Mouse (Mus musculus) embryonic facial prominence, embryonic 12.5 days (tissue): ENCODE data around the gene Ndufaf4. TPM values are rescaled to one million over a fixed set of nuclear protein-coding genes. Genes with fewer than 3 reads are reported as not detected.

ENCODE experiments used
- ATAC-seq: fragments of 200-750 bp; cut with Nextera tagmentation; 2 replicates; pipeline ENCODE4 v1.8.0; 2017; ENCODE audit not compliant: insufficient number of reproducible peaks, insufficient read depth, low FRiP score, low TSS enrichment
- H3K27ac ChIP-seq: fragments of 300-500 bp; sonication (generic); 2 replicates; pipeline ENCODE4 v1.5.1; 2016; ENCODE audit warnings: mild to moderate bottlenecking
- H3K27me3 ChIP-seq: fragments of 300-500 bp; sonication (generic); 2 replicates; pipeline ENCODE4 v1.6.1; 2016; ENCODE audit warnings: mild to moderate bottlenecking, moderate library complexity
- H3K36me3 ChIP-seq: fragments of 300-500 bp; sonication (generic); 2 replicates; pipeline ENCODE4 v1.6.1; 2016; ENCODE audit warnings: mild to moderate bottlenecking
- H3K4me1 ChIP-seq: fragments of 300-500 bp; sonication (generic); 2 replicates; pipeline ENCODE4 v1.6.1; 2016
- H3K4me2 ChIP-seq: fragments of 300-500 bp; sonication (generic); replicated peaks from 2 replicates; pipeline ENCODE4 v1.6.1; 2016; ENCODE audit warnings: mild to moderate bottlenecking, moderate library complexity
- H3K4me3 ChIP-seq: fragments of 300-500 bp; sonication (generic); 2 replicates; pipeline ENCODE4 v1.5.1; 2016; ENCODE audit warnings: mild to moderate bottlenecking
- H3K9ac ChIP-seq: fragments of 300-500 bp; sonication (generic); 2 replicates; pipeline ENCODE4 v1.6.1; 2016; ENCODE audit warnings: mild to moderate bottlenecking, moderate library complexity
- H3K9me3 ChIP-seq: fragments of 300-500 bp; sonication (generic); 2 replicates; pipeline ENCODE4 v1.6.1; 2016; ENCODE audit warnings: mild to moderate bottlenecking, moderate library complexity
- WGBS: fragments of 180-500 bp; shearing (Covaris S2); methylation state at CpG from one replicate; pipeline ENCODE4 v1.1.7; 2016; 5-methylcytosine and 5-hydroxymethylcytosine counted together
- polyA plus RNA-seq: library from polyadenylated mRNA; unstranded; fragments of >200 nt; fragmentation: Nextera tagmentation; extraction: Ambion mirVana; gene quantifications from 2 replicates; pipeline ENCODE4 v1.2.1, GENCODE M21; 2016

The Ndufaf4 gene
- polyA plus RNA-seq, 1 experiment from 2014 or later: 54.5 TPM

DNA sequence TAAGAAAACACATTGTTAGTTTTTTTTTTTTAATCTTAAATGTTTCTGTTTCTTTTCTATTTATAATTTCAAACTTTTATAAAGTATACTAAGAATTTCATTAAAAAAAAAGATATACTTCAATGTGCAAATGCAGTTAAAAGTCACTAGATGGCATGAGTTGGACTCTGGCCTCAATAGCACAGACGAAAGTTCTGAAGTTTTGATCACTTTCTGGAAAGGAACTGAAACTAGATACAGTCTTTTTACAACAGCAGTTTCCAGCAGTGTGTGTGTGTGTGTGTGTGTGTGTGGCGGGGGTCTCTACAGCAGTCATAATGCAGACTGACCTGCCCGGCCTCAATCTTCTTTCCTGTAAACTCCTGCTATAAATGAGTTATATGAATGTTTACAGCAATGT, 9.9 kb downstream of the Ndufaf4 start:
- Histone ChIP-seq H3K4me1 (no peaks in the 10 kb centered on the region), H3K36me3 (peaks cover 6% of the 10 kb centered on the region), H3K27me3 (no peaks in the 10 kb centered on the region), H3K9me3 (no peaks in the 10 kb centered on the region), H3K4me3 (no peak overlapping the region), H3K4me2 (no peak overlapping the region), H3K27ac (no peak overlapping the region), H3K9ac (no peak overlapping the region)
- no peak for ATAC-seq
- 54% methylated on average over 3 of the region's 3 CpGs for WGBS

DNA sequence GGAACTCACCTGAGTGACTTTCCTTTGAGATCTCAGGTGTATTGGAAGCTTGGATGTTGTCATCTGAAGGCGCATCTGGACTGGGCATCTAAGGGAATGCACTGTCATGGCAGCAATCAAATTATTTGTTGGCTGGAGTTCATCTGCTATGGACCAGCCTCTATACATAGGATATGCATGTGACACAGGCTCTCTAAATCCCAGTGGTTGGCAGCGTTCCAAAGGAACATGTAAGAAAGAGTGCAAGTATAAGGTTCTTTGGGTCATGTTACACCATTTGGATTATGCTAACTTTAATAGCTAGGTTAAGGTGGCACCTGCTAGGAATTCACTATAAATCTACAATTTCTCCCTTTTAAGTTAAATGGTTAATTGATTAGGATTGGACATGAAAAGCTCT, 17.7 kb downstream of the Ndufaf4 start:
- Histone ChIP-seq H3K27ac (no peak overlapping the region), H3K4me1 (no peaks in the 10 kb centered on the region), H3K4me3 (no peak overlapping the region), H3K36me3 (no peaks in the 10 kb centered on the region), H3K4me2 (no peak overlapping the region), H3K9ac (no peak overlapping the region), H3K9me3 (no peaks in the 10 kb centered on the region), H3K27me3 (no peaks in the 10 kb centered on the region)
- WGBS: 86% methylated on average over 2 of the region's 2 CpGs
- no peak for ATAC-seq

DNA sequence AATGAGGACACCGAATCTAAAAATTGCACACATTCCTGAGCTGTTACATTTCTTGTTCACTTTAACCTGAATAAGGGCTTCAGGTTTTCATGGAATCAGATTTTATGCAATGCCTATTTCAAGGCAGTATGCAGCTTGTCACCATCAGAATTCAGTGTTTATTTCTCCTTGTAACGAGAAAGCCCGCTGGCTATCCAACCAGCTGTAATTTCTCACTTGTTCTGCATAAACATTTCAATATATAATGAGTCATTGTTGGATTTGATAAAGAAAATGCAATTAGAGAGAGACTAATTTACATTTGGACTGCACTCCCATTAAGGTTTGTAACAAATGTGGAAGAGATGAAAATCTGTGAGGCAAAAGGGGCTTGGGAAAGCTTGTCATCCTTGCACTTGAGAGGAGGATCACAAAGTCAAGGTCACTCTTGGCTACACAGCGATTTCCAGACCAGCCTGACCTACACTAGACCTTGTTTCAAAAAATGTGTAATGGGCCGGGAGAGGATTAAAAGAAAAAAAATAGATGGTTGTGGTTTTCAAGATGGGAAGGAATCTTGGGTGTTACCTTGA, 22.2 kb downstream of the Ndufaf4 start:
- Histone ChIP-seq H3K4me2 (no peak overlapping the region), H3K9ac (no peak overlapping the region), H3K27ac (no peak overlapping the region), H3K9me3 (no peaks in the 10 kb centered on the region), H3K36me3 (no peaks in the 10 kb centered on the region), H3K27me3 (no peaks in the 10 kb centered on the region), H3K4me1 (no peaks in the 10 kb centered on the region), H3K4me3 (no peak overlapping the region)
- ATAC-seq: no peak
- WGBS: 73% methylated on average over 5 of the region's 5 CpGs

- Histone ChIP-seq H3K4me2 (no peak overlapping the region), H3K27me3 (no peaks in the 10 kb centered on the region), H3K4me3 (no peak overlapping the region), H3K9me3 (no peaks in the 10 kb centered on the region), H3K36me3 (no peaks in the 10 kb centered on the region), H3K27ac (no peak overlapping the region), H3K9ac (no peak overlapping the region), H3K4me1 (no peaks in the 10 kb centered on the region)
- 64% methylated on average over 2 of the region's 2 CpGs for WGBS
- no peak for ATAC-seq
Measured at GRCm38 (mm10) chr4:24924726-24925125, 26.8 kb downstream of the Ndufaf4 start.

DNA sequence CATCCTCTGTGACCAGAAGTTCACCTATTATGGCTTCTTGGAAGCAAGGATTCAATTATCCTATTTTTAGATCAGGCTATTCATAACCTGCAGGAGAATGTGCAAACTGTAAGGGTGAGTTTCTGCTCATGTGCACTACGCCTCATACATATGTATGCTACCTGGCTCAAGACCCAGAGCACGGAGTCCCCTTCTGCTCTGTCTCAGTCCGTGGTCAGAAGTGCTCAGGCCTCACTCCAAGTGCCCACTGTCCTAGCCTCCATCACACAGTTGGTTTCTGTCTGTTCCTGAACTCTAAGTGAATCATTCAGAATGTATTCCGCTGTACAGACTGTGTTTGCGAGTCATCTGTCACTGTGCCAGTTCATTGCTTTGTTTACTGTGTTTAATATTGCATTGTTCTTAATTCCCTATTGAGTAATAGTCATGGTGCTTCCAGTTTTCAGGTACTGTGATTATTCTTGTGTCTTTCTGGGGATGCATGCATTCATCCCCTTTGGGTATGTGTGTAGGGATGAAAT, 30.4 kb downstream of the Ndufaf4 start:
- no peak overlapping the region for H3K4me2 ChIP-seq
- H3K4me1 ChIP-seq: no peaks in the 10 kb centered on the region
- H3K36me3 ChIP-seq: no peaks in the 10 kb centered on the region
- ATAC-seq: no peak
- H3K4me3 ChIP-seq: no peak overlapping the region
- 89% methylated on average over 5 of the region's 5 CpGs for WGBS
- H3K9me3 ChIP-seq: no peaks in the 10 kb centered on the region
- no peak overlapping the region for H3K9ac ChIP-seq
- no peaks in the 10 kb centered on the region for H3K27me3 ChIP-seq
- no peak overlapping the region for H3K27ac ChIP-seq

DNA sequence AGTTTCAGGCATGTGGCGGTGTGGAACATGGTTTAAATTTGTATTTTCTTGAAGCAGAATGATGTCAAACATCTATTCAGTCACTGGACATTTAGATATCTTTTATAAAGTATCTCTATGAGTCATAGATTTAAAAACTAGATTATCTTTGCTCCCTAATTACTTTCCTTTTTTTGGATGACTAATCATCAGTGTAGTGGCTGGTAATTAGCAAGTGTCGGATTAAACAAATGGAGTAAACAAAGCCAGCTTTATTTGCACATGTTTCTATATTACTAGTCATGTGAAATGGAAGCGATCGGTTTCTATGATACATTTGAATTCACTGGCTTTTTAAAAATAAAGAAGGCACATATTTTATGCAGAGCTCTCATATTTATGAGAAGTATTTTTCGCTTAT, 31.0 kb downstream of the Ndufaf4 start:
- no peak overlapping the region for H3K27ac ChIP-seq
- WGBS: 90% methylated on average over 5 of the region's 5 CpGs
- H3K9me3 ChIP-seq: no peaks in the 10 kb centered on the region
- H3K4me2 ChIP-seq: no peak overlapping the region
- no peak overlapping the region for H3K9ac ChIP-seq
- H3K4me1 ChIP-seq: no peaks in the 10 kb centered on the region
- ATAC-seq: no peak
- H3K27me3 ChIP-seq: no peaks in the 10 kb centered on the region
- H3K36me3 ChIP-seq: no peaks in the 10 kb centered on the region
- H3K4me3 ChIP-seq: no peak overlapping the region

GRCm38 (mm10) chr4:24942728-24943424, 45.0 kb downstream of the Ndufaf4 start:
- H3K4me3 ChIP-seq: no peak overlapping the region
- 51% methylated on average over 6 of the region's 6 CpGs for WGBS
- H3K36me3 ChIP-seq: no peaks in the 10 kb centered on the region
- H3K27ac ChIP-seq: no peak overlapping the region
- ATAC-seq: no peak
- H3K4me1 ChIP-seq: no peaks in the 10 kb centered on the region
- H3K27me3 ChIP-seq: no peaks in the 10 kb centered on the region
- H3K9ac ChIP-seq: no peak overlapping the region
- no peaks in the 10 kb centered on the region for H3K9me3 ChIP-seq
- no peak overlapping the region for H3K4me2 ChIP-seq

Other genes starting within 250 kb of the Ndufaf4 start
- gene Klhl32, start 47.0 kb upstream of the Ndufaf4 start, polyA plus RNA-seq: 4.1 TPM in 2 replicates
- gene Gpr63, start 68.3 kb downstream of the Ndufaf4 start, polyA plus RNA-seq: 1.0 and 1.4 TPM in 2 replicates